Mouse (Mus musculus) retina, postnatal 1 day (tissue): ENCODE data around the gene D5Ertd577e.
"Not testable (repeated sequence)": the region's sequence is repeated elsewhere in the genome, so short reads cannot be mapped to it uniquely, and the experiment has no call there.

Experiments used
- DNase-seq: peaks from one replicate; pipeline ENCODE4 v3.0.0-alpha.2; 2012

Gene D5Ertd577e

GRCm38 (mm10) chr5:95456506-95456905 is at the start of gene D5Ertd577e:
TSS of gene D5Ertd577e (plus strand) at chr5:95456806.
- DNase-seq = not testable (repeated sequence)

- DNase-seq = not testable (repeated sequence)
These were observed 53.9 kb downstream of the D5Ertd577e start, which contains the start of gene Gm3286 for GRCm38 (mm10) chr5:95510458-95510857. TSS of gene Gm3286 (plus strand) at chr5:95510758.
